Mouse (Mus musculus) CH12.LX (cell line): ENCODE data around the gene Tnp2.

Experiments
- CHD1 ChIP-seq: IDR thresholded peaks from 2 replicates; pipeline ENCODE4 v1.6.1; 2012; ENCODE audit warnings: low read depth, low read length, improper control_type of control experiment, inconsistent platforms
- CTCF ChIP-seq, 2 experiments: IDR thresholded peaks in 1 of 2; conservative IDR thresholded peaks in 1 of 2; 2 replicates each; pipeline ENCODE4 v1.5.1; 2011 to 2012; ENCODE audit warnings: low read depth in 2 of 2, low read length in 2 of 2, improper control_type of control experiment in 1 of 2, inconsistent platforms in 1 of 2, mild to moderate bottlenecking in 1 of 2, moderate library complexity in 1 of 2
- E2F4 ChIP-seq: IDR thresholded peaks from 2 replicates; pipeline ENCODE4 v1.6.1; 2011; ENCODE audit warnings: low read depth, low read length, improper control_type of control experiment; ENCODE audit not compliant: insufficient replicate concordance
- GABPA ChIP-seq: IDR thresholded peaks from 2 replicates; pipeline ENCODE4 v1.6.1; 2012; ENCODE audit warnings: low read depth, low read length, improper control_type of control experiment, inconsistent platforms; ENCODE audit not compliant: insufficient replicate concordance
- JUN ChIP-seq: IDR thresholded peaks from 2 replicates; pipeline ENCODE4 v1.6.1; 2011; ENCODE audit warnings: low read depth, mild to moderate bottlenecking, low read length, improper control_type of control experiment, moderate library complexity; ENCODE audit not compliant: insufficient read depth
- MAFK ChIP-seq: IDR thresholded peaks from 2 replicates; pipeline ENCODE4 v1.6.1; 2011; ENCODE audit warnings: low read length, improper control_type of control experiment; ENCODE audit not compliant: insufficient replicate concordance
- MAZ ChIP-seq: IDR thresholded peaks from 2 replicates; pipeline ENCODE4 v1.6.1; 2012; ENCODE audit warnings: low read depth, mild to moderate bottlenecking, inconsistent platforms, low read length, improper control_type of control experiment, moderate library complexity
- MEF2A ChIP-seq: IDR thresholded peaks from 2 replicates; pipeline ENCODE4 v1.6.1; 2014; ENCODE audit warnings: low read depth, mild to moderate bottlenecking, inconsistent platforms, low read length, improper control_type of control experiment, borderline replicate concordance
- POLR2A ChIP-seq: IDR thresholded peaks from 2 replicates; pipeline ENCODE4 v1.6.1; 2011; ENCODE audit warnings: low read depth, mild to moderate bottlenecking, improper control_type of control experiment, low read length
- POLR2AphosphoS2 ChIP-seq: IDR thresholded peaks from 2 replicates; pipeline ENCODE4 v1.6.1; 2011; ENCODE audit warnings: low read depth, low read length, improper control_type of control experiment
- USF2 ChIP-seq: conservative IDR thresholded peaks from 2 replicates; pipeline ENCODE4 v1.6.1; 2011; ENCODE audit warnings: low read depth, low read length, improper control_type of control experiment
- ZNF384 ChIP-seq: IDR thresholded peaks from 2 replicates; pipeline ENCODE4 v1.6.1; 2012; ENCODE audit warnings: low read depth, low read length, improper control_type of control experiment, inconsistent platforms

DNA sequence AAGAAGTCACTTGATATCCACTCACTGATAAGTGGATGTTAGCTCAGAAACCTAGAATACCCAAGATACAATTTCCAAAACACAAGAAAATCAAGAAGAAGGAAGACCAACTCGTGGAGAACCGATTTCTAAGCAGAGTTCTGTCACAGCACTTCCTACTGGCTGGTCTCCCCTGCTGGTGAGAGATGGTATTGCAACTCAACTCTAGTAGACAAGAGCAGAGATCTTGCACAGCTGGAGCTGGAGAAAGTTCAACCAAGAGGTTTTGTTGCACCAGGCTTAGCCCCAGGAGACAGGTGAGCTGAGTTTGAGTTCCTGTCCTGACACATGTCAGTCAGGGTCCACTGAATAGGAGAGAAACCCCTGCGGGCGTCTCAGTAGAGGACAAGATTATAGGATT lies 21.3 kb downstream of the Tnp2 start:
- TF ChIP-seq POLR2A (no peak), CTCF (conservative IDR thresholded peaks at IDR 0.05 in 1 of 2, IDR thresholded peaks at IDR 0.05 in 1 of 2; ENCODE audit: low read depth in 2 of 2, low read length in 2 of 2) (peak; percentile 88 to 99), MEF2A (0 out of 2 replicates have a peak, but pooled peaks have one; percentile 50), GABPA (no peak), E2F4 (no peak), POLR2AphosphoS2 (no peak), MAFK (no peak), CHD1 (no peak), MAZ (no peak), USF2 (no peak), JUN (no peak), ZNF384 (no peak)
